Mouse (Mus musculus) MEL (cell line): ENCODE data around the gene Cse1l.

Experiments
- CHD2 ChIP-seq: IDR thresholded peaks from 2 replicates; pipeline ENCODE4 v1.6.1; 2011; ENCODE audit warnings: low read length, improper control_type of control experiment
- CTCF ChIP-seq, 3 experiments: IDR thresholded peaks in 2 of 3; conservative IDR thresholded peaks in 1 of 3; 2 replicates each; pipeline ENCODE4 v1.5.1; 2011 to 2012; ENCODE audit warnings: low read length in 3 of 3, low read depth in 2 of 3, mild to moderate bottlenecking in 2 of 3, improper control_type of control experiment in 1 of 3, inconsistent platforms in 1 of 3, mixed read lengths in 1 of 3, moderate library complexity in 1 of 3; ENCODE audit not compliant: control insufficient read depth in 1 of 3, insufficient read depth in 1 of 3, poor library complexity in 1 of 3, severe bottlenecking in 1 of 3
- ELF1 ChIP-seq: IDR thresholded peaks from 2 replicates; pipeline ENCODE4 v1.6.1; 2014; ENCODE audit warnings: low read depth, mild to moderate bottlenecking, inconsistent platforms, low read length, improper control_type of control experiment, moderate library complexity
- GATA1 ChIP-seq: IDR thresholded peaks from 2 replicates; pipeline ENCODE4 v1.6.1; 2011; ENCODE audit warnings: low read depth, low read length, improper control_type of control experiment
- MAFK ChIP-seq: IDR thresholded peaks from 2 replicates; pipeline ENCODE4 v1.6.1; 2011; ENCODE audit warnings: low read depth, mild to moderate bottlenecking, low read length, improper control_type of control experiment, borderline replicate concordance
- POLR2A ChIP-seq, 2 experiments: IDR thresholded peaks; 2 replicates each; pipeline ENCODE4 v1.6.1; 2011 to 2012; ENCODE audit warnings: low read length in 2 of 2, mild to moderate bottlenecking in 2 of 2, control low read depth in 1 of 2, improper control_type of control experiment in 1 of 2, low read depth in 1 of 2, moderate library complexity in 1 of 2; ENCODE audit not compliant: control insufficient read depth in 1 of 2, insufficient read depth in 1 of 2, poor library complexity in 1 of 2
- RAD21 ChIP-seq: IDR thresholded peaks from 2 replicates; pipeline ENCODE4 v1.6.1; 2011; ENCODE audit warnings: mild to moderate bottlenecking, low read depth, low read length, improper control_type of control experiment
- USF1 ChIP-seq: IDR thresholded peaks from 2 replicates; pipeline ENCODE4 v1.6.1; 2014; ENCODE audit warnings: low read depth, mild to moderate bottlenecking, inconsistent platforms, low read length, improper control_type of control experiment, moderate library complexity
- USF2 ChIP-seq, 2 experiments: IDR thresholded peaks; 2 replicates each; pipeline ENCODE4 v1.6.1; 2011 to 2012; ENCODE audit warnings: improper control_type of control experiment in 2 of 2, low read length in 2 of 2, borderline replicate concordance in 1 of 2, inconsistent platforms in 1 of 2, low read depth in 1 of 2, mild to moderate bottlenecking in 1 of 2; ENCODE audit not compliant: insufficient read depth in 1 of 2

- TF ChIP-seq ELF1 (no peak), USF1 (no peak), RAD21 (no peak), CTCF (IDR thresholded peaks at IDR 0.05 in 2 of 3, conservative IDR thresholded peaks at IDR 0.05 in 1 of 3; ENCODE audit: control insufficient read depth in 1 of 3, insufficient read depth in 1 of 3, low read depth in 2 of 3, low read length in 3 of 3, poor library complexity in 1 of 3, severe bottlenecking in 1 of 3) (no peak), USF2 (IDR thresholded peaks at IDR 0.05; ENCODE audit: borderline replicate concordance in 1 of 2, insufficient read depth in 1 of 2, low read depth in 1 of 2, low read length in 2 of 2) (no peak), CHD2 (no peak), POLR2A (IDR thresholded peaks at IDR 0.05; ENCODE audit: control insufficient read depth in 1 of 2, insufficient read depth in 1 of 2, low read depth in 1 of 2, low read length in 2 of 2, poor library complexity in 1 of 2) (no peak), GATA1 (no peak), MAFK (no peak)
These were observed 9.5 kb upstream of the Cse1l start for GRCm38 (mm10) chr2:166896368-166896767.
